Mouse (Mus musculus) CH12.LX (cell line): ENCODE measurements around the gene Wdr47. TPM values are rescaled to one million over a fixed set of nuclear protein-coding genes. Genes with fewer than 3 reads are reported as not detected.

Source experiments
- DNase-seq: peaks from one replicate; pipeline ENCODE4 v3.0.0-alpha.2; 2013; ENCODE audit errors: extremely low read depth
- H3K27ac ChIP-seq: 2 replicates; pipeline ENCODE4 v1.5.1; 2012; ENCODE audit warnings: low read depth, mild to moderate bottlenecking, control low read depth, moderate library complexity; ENCODE audit not compliant: insufficient read depth
- H3K27me3 ChIP-seq: replicated peaks from 2 replicates; pipeline ENCODE3; 2012; ENCODE audit warnings: inconsistent platforms
- H3K36me3 ChIP-seq, 2 experiments: replicated peaks in 1 of 2; 2 replicates each; pipeline versions ENCODE3 to v1.6.1; 2012; ENCODE audit warnings: inconsistent platforms in 1 of 2, low read length in 1 of 2, mild to moderate bottlenecking in 1 of 2, mixed read lengths in 1 of 2, moderate library complexity in 1 of 2; ENCODE audit not compliant: control insufficient read depth in 1 of 2, insufficient read depth in 1 of 2
- H3K4me1 ChIP-seq, 2 experiments: 2 replicates each; pipeline ENCODE4 v1.6.1; 2012; ENCODE audit warnings: inconsistent platforms in 1 of 2, moderate library complexity in 1 of 2; ENCODE audit not compliant: insufficient read depth in 2 of 2, control insufficient read depth in 1 of 2
- H3K4me2 ChIP-seq: 2 replicates; pipeline ENCODE4 v1.6.1; 2012; ENCODE audit warnings: low read depth, mild to moderate bottlenecking, control low read depth; ENCODE audit not compliant: poor library complexity, insufficient read depth, severe bottlenecking
- H3K4me3 ChIP-seq, 3 experiments: fragments of 150-350 bp in 1 of 3; sonication (generic) in 1 of 3; replicated peaks in 1 of 3; 2 replicates each; pipeline versions ENCODE3 to v1.5.1; 2011 to 2012; ENCODE audit warnings: low read depth in 2 of 3, low read length in 2 of 3, mild to moderate bottlenecking in 2 of 3, moderate library complexity in 2 of 3, control low read depth in 1 of 3, improper control_type of control experiment in 1 of 3, inconsistent platforms in 1 of 3, mixed read lengths in 1 of 3; ENCODE audit not compliant: poor library complexity in 1 of 3
- H3K79me2 ChIP-seq: replicated peaks from 2 replicates; pipeline ENCODE4 v1.6.1; 2012; ENCODE audit warnings: mild to moderate bottlenecking, moderate library complexity; ENCODE audit not compliant: control insufficient read depth, poor library complexity, insufficient read depth, severe bottlenecking; ENCODE audit errors: extremely low read depth
- H3K9ac ChIP-seq: 2 replicates; pipeline ENCODE4 v1.6.1; 2012; ENCODE audit warnings: low read depth, mild to moderate bottlenecking, control low read depth, moderate library complexity; ENCODE audit not compliant: insufficient read depth
- H3K9me3 ChIP-seq: replicated peaks from 2 replicates; pipeline ENCODE3; 2012; ENCODE audit warnings: low read length, inconsistent platforms, mixed read lengths
- BHLHE40 ChIP-seq: IDR thresholded peaks from 2 replicates; pipeline ENCODE4 v1.6.1; 2011; ENCODE audit warnings: mild to moderate bottlenecking, low read depth, low read length, improper control_type of control experiment
- CHD1 ChIP-seq: IDR thresholded peaks from 2 replicates; pipeline ENCODE4 v1.6.1; 2012; ENCODE audit warnings: low read depth, low read length, improper control_type of control experiment, inconsistent platforms
- CHD2 ChIP-seq: IDR thresholded peaks from 2 replicates; pipeline ENCODE4 v1.6.1; 2011; ENCODE audit warnings: low read length, improper control_type of control experiment
- E2F4 ChIP-seq: IDR thresholded peaks from 2 replicates; pipeline ENCODE4 v1.6.1; 2011; ENCODE audit warnings: low read depth, low read length, improper control_type of control experiment; ENCODE audit not compliant: insufficient replicate concordance
- ELF1 ChIP-seq: IDR thresholded peaks from 2 replicates; pipeline ENCODE4 v1.6.1; 2014; ENCODE audit warnings: low read depth, mild to moderate bottlenecking, inconsistent platforms, low read length, improper control_type of control experiment
- ETS1 ChIP-seq: conservative IDR thresholded peaks from 2 replicates; pipeline ENCODE4 v1.6.1; 2012; ENCODE audit warnings: low read depth, mild to moderate bottlenecking, inconsistent platforms, low read length, improper control_type of control experiment, moderate library complexity
- GABPA ChIP-seq: IDR thresholded peaks from 2 replicates; pipeline ENCODE4 v1.6.1; 2012; ENCODE audit warnings: low read depth, low read length, improper control_type of control experiment, inconsistent platforms; ENCODE audit not compliant: insufficient replicate concordance
- HCFC1 ChIP-seq: IDR thresholded peaks from 2 replicates; pipeline ENCODE4 v1.6.1; 2012; ENCODE audit warnings: low read depth, mild to moderate bottlenecking, inconsistent platforms, low read length, improper control_type of control experiment
- IRF4 ChIP-seq: IDR thresholded peaks from 2 replicates; pipeline ENCODE4 v1.6.1; 2014; ENCODE audit warnings: low read depth, mild to moderate bottlenecking, inconsistent platforms, low read length, improper control_type of control experiment
- JUN ChIP-seq: IDR thresholded peaks from 2 replicates; pipeline ENCODE4 v1.6.1; 2011; ENCODE audit warnings: low read depth, mild to moderate bottlenecking, low read length, improper control_type of control experiment, moderate library complexity; ENCODE audit not compliant: insufficient read depth
- KAT2A ChIP-seq: IDR thresholded peaks from 2 replicates; pipeline ENCODE4 v1.6.1; 2012; ENCODE audit warnings: low read length, improper control_type of control experiment, inconsistent platforms; ENCODE audit not compliant: insufficient replicate concordance
- MAZ ChIP-seq: IDR thresholded peaks from 2 replicates; pipeline ENCODE4 v1.6.1; 2012; ENCODE audit warnings: low read depth, mild to moderate bottlenecking, inconsistent platforms, low read length, improper control_type of control experiment, moderate library complexity
- MEF2A ChIP-seq: IDR thresholded peaks from 2 replicates; pipeline ENCODE4 v1.6.1; 2014; ENCODE audit warnings: low read depth, mild to moderate bottlenecking, inconsistent platforms, low read length, improper control_type of control experiment, borderline replicate concordance
- NELFE ChIP-seq: IDR thresholded peaks from 2 replicates; pipeline ENCODE4 v1.6.1; 2011; ENCODE audit warnings: low read depth, low read length, improper control_type of control experiment
- NRF1 ChIP-seq: IDR thresholded peaks from 2 replicates; pipeline ENCODE4 v1.6.1; 2014; ENCODE audit warnings: low read depth, mild to moderate bottlenecking, inconsistent platforms, low read length, improper control_type of control experiment, moderate library complexity
- POLR2A ChIP-seq: IDR thresholded peaks from 2 replicates; pipeline ENCODE4 v1.6.1; 2011; ENCODE audit warnings: low read depth, mild to moderate bottlenecking, improper control_type of control experiment, low read length
- RAD21 ChIP-seq: IDR thresholded peaks from 2 replicates; pipeline ENCODE4 v1.6.1; 2011; ENCODE audit warnings: low read depth, mild to moderate bottlenecking, low read length, improper control_type of control experiment, moderate library complexity
- RCOR1 ChIP-seq: conservative IDR thresholded peaks from 2 replicates; pipeline ENCODE4 v1.6.1; 2012; ENCODE audit warnings: low read depth, mild to moderate bottlenecking, inconsistent platforms, low read length, improper control_type of control experiment
- SIN3A ChIP-seq: IDR thresholded peaks from 2 replicates; pipeline ENCODE4 v1.6.1; 2012; ENCODE audit warnings: low read length, improper control_type of control experiment, inconsistent platforms
- TBP ChIP-seq: conservative IDR thresholded peaks from 2 replicates; pipeline ENCODE4 v1.6.1; 2011; ENCODE audit warnings: low read depth, low read length, improper control_type of control experiment
- TCF12 ChIP-seq: IDR thresholded peaks from 2 replicates; pipeline ENCODE4 v1.6.1; 2014; ENCODE audit warnings: low read depth, mild to moderate bottlenecking, inconsistent platforms, low read length, improper control_type of control experiment
- UBTF ChIP-seq: IDR thresholded peaks from 2 replicates; pipeline ENCODE4 v1.6.1; 2012; ENCODE audit warnings: low read depth, mild to moderate bottlenecking, inconsistent platforms, low read length, improper control_type of control experiment, moderate library complexity
- ZKSCAN1 ChIP-seq: IDR thresholded peaks from 2 replicates; pipeline ENCODE4 v1.6.1; 2012; ENCODE audit warnings: low read depth, inconsistent platforms, low read length, improper control_type of control experiment, borderline replicate concordance
- ZMIZ1 ChIP-seq: IDR thresholded peaks from 2 replicates; pipeline ENCODE4 v1.6.1; 2012; ENCODE audit warnings: low read depth, mild to moderate bottlenecking, inconsistent platforms, low read length, improper control_type of control experiment
- ZNF384 ChIP-seq: IDR thresholded peaks from 2 replicates; pipeline ENCODE4 v1.6.1; 2012; ENCODE audit warnings: low read depth, low read length, improper control_type of control experiment, inconsistent platforms
- dilution Hi-C: fragments of 300-500 bp; cut with MboI; formaldehyde crosslinking; loops from 2 replicates; pipeline ENCODE4 v1.14.3; 2020; ENCODE audit warnings: low sequenced_read_pairs; ENCODE audit not compliant: extremely low pct_unique_long_range_greater_than_20kb, extremely low pct_ligation_motif_present
- in situ Hi-C: fragments of 300-500 bp; cut with MboI; formaldehyde crosslinking; loops from 3 replicates; pipeline ENCODE4 v1.14.3; 2019; ENCODE audit warnings: low sequenced_read_pairs, low pct_ligation_motif_present, low pct_unique_long_range_greater_than_20kb, mixed read lengths
- polyA plus RNA-seq: library from polyadenylated mRNA; unstranded; fragments of >175 nt; gene quantifications from 2 replicates; pipeline ENCODE4 v1.2.1, GENCODE M21; 2012; ENCODE audit warnings: low read depth; ENCODE audit not compliant: insufficient read length
- total RNA-seq, 2 experiments: library from RNA; depleted of rRNA; stranded (reverse); fragments of 300-350 nt in 1 of 2; fragments of >200 nt in 1 of 2; gene quantifications; 2 replicates each; pipeline ENCODE4 v1.2.3; 2012 to 2014

Gene Wdr47
- total and polyA plus RNA-seq, 3 experiments = 1.7 to 4.6 (median 2.2) TPM

- Histone ChIP-seq H3K4me3 (no peak overlapping the region), H3K9me3 (no peaks in the 10 kb centered on the region), H3K4me2 (no peak overlapping the region), H3K27me3 (no peaks in the 10 kb centered on the region), H3K36me3 (peaks cover 60 to 84% of the 10 kb centered on the region in 2 experiments), H3K9ac (no peak overlapping the region), H3K79me2 (0 out of 2 replicates have a peak, but pooled peaks cover 2% of the 10 kb centered on the region), H3K4me1 (no peaks in the 10 kb centered on the region), H3K27ac (no peak overlapping the region)
- dilution Hi-C loops = no loop called here
- TF ChIP-seq NRF1 (no peak), JUN (no peak), RAD21 (no peak), MEF2A (no peak), E2F4 (no peak), ZNF384 (no peak), KAT2A (no peak), IRF4 (no peak), SIN3A (no peak), NELFE (no peak), HCFC1 (no peak), TBP (no peak), MAZ (no peak)
- in situ Hi-C loops = no loop called here
- no peak for DNase-seq
Observed at GRCm38 (mm10) chr3:108676616-108677015, 85.5 kb downstream of the Wdr47 start.

- Histone ChIP-seq H3K36me3 (peaks cover 44 to 70% of the 10 kb centered on the region in 2 experiments), H3K27ac (no peak overlapping the region), H3K4me1 (peaks cover 3 to 10% of the 10 kb centered on the region in 2 experiments), H3K4me2 (no peak overlapping the region), H3K9me3 (no peaks in the 10 kb centered on the region), H3K79me2 (no peaks in the 10 kb centered on the region), H3K27me3 (no peaks in the 10 kb centered on the region), H3K9ac (no peak overlapping the region), H3K4me3 (no peak overlapping the region)
- dilution Hi-C loops = no loop called here
- TF ChIP-seq SIN3A (no peak), BHLHE40 (no peak), TCF12 (no peak), ETS1 (no peak), ZMIZ1 (no peak), RAD21 (no peak), RCOR1 (no peak), ELF1 (no peak), CHD1 (no peak), ZKSCAN1 (no peak), NRF1 (no peak), UBTF (no peak), POLR2A (no peak), CHD2 (no peak), HCFC1 (no peak), GABPA (no peak), NELFE (no peak)
- no peak for DNase-seq
- in situ Hi-C loops = no loop called here
Observed at GRCm38 (mm10) chr3:108681004-108681403, 89.9 kb downstream of the Wdr47 start.
